Mouse (Mus musculus): ENCODE data around the gene Gm20388. TPM values are rescaled to one million over a fixed set of nuclear protein-coding genes. Genes with fewer than 3 reads are reported as not detected.

Gene Gm20388
- total RNA-seq, 2 experiments from 2014 or later = 5.8 TPM; not detected in 1

DNA sequence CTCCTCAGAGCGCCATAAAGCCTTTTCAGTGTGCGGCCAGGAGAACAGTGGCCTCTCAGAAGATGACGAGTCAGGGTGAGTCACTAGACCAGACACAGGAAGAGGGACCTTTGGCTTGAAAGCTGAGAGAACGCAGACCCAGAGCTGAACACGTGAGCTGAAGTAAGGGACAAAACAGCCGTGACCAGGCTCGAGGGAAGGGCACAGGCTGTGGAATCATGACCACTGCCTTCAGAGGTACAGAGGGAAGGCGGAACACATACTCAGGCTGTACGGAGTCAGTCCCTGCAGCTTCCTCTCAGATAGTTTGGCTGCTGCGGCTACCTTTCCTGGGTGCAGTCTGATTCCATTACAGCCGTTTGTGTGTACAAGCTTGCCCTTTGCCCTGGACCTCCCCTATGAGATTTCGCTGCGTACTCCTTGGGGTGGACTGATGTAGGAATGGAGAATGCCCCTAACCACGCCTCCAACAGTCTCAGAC lies 2674.8 kb downstream of the Gm20388 start:
- no peak for DNase-seq

- DNase-seq = no peak
Measured at GRCm38 (mm10) chr8:122586171-122586570, 2675.5 kb downstream of the Gm20388 start.

GRCm38 (mm10) chr8:122586749-122587148 lies 2676.1 kb downstream of the Gm20388 start:
- DNase-seq = no peak

DNA sequence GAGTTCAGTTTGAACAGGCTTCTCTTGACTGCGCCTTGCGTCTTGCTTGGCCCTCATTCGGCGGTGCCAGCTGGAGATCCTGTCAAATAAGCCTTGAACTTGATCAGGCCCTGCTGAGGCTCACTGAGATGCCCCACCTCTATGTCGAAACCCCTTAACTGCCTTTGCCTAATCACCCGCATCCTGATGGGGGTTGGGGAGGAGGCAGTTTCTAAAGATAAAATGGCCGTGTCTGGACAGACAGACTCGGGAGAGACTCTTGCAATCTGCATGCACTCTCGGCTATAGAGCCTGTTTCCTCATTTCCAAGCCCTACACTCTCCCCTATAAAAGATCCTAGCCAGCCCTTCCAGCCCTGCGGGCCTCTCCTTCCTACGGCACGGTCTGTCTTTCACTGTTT lies 2682.6 kb downstream of the Gm20388 start:
- no peak for DNase-seq

GRCm38 (mm10) chr8:122593783-122594507 lies 2683.3 kb downstream of the Gm20388 start:
- no peak for DNase-seq

DNA sequence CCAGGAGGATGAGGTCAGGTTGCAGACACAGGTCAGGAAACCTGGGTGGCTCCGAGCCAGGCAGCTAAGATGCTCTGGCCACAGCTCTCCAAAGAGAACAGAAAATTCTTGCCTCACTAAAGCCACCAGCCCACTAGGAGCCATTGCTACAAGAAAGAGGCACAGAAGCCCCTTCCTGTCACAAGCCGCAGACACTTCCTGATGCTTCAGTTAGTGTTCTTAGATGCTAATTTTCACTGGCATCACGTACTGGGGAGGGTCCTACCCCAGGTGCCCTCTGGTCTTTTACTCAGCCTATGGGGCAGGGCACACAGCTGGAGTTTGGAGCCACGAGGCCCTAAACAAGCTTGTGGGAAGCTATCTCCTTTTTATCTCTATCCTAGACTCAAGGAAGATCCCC lies 2685.4 kb downstream of the Gm20388 start:
- no peak for DNase-seq

DNA sequence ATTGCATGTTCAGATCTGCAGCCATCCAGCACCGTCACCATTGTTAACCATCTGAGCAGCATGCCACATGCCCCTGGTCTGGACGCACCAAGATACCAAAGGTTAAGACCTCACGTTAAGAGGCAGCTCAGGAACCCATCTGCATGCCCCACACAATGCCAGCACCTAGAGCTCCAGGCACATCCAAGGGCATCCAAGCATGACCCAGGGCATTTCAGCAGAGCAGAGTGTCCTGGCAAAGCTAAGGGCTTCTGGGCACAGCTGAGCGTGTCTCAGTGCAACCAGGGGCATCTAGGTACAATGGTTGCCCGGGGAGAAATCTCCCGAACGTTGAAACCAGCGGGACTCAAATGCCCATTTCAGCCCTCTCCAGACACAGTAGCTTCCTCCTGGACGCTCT lies 2690.0 kb downstream of the Gm20388 start:
- DNase-seq = no peak

DNA sequence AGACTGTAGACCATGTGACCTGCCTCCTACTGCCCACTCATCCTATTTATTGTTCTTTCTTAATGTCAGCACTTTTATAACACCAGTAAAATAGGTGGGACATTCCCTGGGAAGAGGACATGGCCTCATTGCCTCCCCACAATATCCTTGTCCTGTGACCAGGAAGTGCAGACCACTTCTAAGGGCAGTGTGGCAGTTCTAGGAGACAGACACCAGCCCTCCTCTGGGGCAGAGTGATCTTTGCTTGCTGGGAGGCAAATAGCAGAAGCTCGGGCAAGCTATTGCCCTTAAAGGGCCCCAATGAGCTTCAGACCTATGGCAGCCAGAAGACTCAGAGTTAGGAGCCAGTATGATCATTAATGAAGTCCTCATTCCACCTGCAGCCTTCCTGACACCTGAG lies 2694.0 kb downstream of the Gm20388 start:
- DNase-seq = no peak

GRCm38 (mm10) chr8:122605367-122605766 lies 2694.7 kb downstream of the Gm20388 start:
- DNase-seq = no peak

DNA sequence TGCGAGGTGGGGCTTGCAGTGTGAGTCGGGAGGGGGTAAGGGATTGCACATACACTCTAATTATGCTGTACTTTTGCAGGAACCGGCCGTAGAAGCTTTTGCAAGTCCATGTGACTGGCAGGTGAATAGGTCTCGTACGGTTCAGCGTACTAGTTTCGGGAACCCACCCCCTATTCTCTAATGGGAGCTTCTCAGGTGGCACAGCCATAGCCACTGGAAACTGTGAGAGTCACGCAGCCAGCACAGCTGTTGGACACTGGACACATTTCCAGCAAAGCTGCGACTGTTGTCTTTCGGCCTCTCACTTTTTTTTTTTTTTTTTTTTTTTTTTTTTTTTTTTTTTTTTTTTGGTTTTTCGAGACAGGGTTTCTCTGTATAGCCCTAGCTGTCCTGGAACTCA lies 2696.2 kb downstream of the Gm20388 start:
- DNase-seq = no peak

- DNase-seq = no peak
Measured at GRCm38 (mm10) chr8:122610209-122610608, 2699.6 kb downstream of the Gm20388 start.

GRCm38 (mm10) chr8:122610612-122611277 lies 2700.1 kb downstream of the Gm20388 start:
- DNase-seq = no peak

DNA sequence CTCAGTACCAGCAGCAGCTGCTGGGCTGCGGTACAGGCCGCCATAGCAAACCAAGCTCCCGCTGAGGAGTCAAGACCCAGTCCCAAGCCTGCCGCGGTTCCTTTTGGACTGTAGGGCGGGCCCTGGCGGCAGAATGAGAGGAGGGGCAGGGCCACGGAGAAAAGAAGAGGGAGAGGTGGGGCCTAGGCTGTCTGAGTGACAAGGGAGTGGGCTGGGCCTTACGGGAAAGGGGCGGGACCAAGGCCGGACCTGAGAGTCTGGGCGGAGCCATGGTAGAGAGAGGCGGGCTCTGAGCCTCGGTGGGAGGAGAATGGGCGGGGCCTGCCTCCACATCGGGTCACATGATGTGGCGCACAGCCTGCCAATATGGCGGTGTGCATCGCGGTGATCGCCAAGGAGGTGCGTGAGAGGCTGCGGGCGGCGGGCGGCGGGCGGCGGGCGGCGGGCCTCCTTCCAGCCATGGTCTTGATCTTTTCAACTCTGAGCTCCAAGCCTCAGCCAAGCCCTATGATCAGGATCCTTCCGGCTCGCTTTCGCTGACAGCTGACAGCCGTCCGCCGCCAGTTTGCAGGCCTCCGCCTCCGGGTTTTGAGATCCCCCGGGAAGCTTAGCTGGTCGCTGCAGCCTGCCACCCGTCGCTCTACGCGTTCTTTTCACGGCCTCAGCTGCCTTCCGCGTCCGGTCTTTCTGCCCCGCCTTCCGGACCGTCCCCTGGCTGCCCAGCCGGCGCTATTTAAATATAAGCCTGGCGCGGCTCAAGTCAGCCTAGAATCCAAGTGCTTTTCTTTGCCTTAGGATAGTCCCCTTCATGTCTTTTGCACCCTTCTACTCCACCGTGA lies 2700.9 kb downstream of the Gm20388 start, which contains the start of the genes Galns and Trappc2l:
Gene Galns (minus strand): TSS at position 169 of the 839 bp plus-strand sequence.
Gene Trappc2l (plus strand): TSS at position 346 of the 839 bp plus-strand sequence.
- peak; percentile 97 for DNase-seq

GRCm38 (mm10) chr8:122616181-122616905 lies 2705.7 kb downstream of the Gm20388 start:
- peak; percentile 38 for DNase-seq

DNA sequence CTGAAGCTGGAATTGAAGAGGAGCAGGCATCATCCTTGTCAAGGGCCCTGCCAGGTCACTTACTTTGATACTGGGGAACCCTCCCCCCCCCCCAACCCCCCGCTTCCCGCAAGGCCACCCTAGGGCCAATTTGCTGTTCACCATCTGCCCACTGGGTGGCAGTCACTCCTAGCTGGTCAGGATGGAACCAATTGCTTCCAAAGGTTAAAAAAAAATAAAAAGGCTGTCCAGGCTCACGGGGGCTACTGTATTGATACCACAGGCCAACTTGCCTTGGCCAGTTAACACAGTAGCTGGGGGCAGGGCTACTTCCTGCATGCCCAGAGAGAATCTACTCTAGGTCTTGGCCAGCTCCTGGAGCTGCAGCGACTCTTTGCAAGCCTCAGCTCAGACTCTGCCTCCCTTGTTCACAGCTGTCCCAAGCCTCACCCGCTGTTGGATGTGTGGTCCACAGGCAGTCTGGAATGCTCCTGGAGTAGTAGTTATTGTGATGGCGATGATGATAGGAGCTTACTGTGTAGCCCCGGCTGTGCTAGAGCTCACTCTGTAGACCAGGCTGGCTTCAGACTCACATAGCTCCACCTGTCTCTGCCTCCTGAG lies 2707.4 kb downstream of the Gm20388 start:
- DNase-seq = peak; percentile 94

DNA sequence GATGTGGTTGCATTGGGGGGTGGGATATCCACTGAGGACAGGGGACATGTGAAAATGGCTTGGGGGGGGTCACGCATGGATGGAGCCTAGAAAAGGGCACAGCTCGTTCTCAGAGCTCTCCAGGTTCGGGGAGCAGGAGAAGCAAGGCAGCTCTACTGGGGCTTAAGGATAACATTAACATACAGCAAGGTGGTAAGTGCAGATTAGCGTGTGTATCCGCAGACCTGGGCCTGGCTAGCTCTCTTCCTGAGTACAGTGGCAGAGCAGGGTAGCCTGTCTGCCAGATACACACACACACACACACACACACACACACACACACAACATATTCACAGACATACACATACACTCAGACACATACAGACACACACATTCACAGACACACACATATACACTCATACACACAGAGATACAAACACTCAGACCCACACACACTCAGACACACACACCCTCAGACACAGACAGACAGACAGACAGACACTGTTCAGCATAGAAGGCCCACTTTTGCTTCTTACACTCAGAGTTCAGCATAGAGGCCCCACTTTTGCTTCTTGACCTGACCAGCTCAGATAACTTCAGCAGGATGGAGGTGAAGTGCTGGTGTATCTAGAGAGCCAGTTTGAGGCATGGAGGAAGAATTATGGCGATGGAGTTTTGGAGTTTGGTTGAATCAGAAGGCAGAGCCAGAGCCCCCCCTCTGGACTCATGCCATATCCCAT lies 2708.2 kb downstream of the Gm20388 start:
- DNase-seq = no peak

- DNase-seq = no peak
Measured at GRCm38 (mm10) chr8:122620446-122620845, 2709.8 kb downstream of the Gm20388 start.

- DNase-seq = no peak
Measured at GRCm38 (mm10) chr8:122622727-122623126, 2712.1 kb downstream of the Gm20388 start, which contains the start of gene Pabpn1l. Gene Pabpn1l (minus strand): TSS chr8:122622739.

DNA sequence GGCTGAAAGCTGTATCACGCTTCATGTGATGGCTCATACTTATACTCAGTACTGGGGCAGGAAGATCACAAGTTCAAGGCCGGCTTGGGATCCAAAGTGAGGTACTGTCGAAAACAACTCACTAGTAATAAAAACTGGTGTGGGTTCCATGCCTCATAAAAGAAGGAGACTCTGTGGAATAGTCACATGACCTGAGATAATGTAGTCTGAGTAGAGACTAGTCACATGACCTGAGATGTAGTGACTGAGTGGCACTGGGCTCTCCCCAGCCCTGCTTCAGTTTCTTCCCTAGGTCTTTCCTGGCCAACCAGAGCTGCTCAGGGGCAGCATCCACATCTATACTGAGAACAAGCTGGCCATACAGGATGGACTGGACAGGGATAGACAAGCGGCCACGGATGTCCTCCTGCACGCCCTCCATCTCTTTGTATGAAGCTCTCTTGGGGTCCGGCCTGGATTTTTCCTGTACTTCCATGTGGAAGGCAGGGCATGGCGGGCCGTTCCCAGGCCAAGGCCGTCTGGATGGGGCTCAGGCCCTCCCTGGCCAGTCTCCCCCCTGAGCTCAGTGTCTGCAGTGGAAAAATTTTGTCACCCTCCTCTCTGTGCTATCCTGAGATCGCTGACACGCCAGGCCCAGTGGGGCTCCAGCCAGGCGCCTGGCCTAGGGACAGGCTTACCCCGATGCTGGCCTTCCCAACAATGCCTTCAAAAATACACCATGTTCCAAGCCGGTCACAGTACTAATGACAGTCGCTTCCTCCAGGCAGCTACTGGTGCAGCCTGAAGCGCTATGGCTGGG lies 2713.4 kb downstream of the Gm20388 start:
- DNase-seq = peak; percentile 42

GRCm38 (mm10) chr8:122624653-122625052 lies 2714.0 kb downstream of the Gm20388 start:
- no peak for DNase-seq

All from heart, postnatal 4 days (tissue).